Mouse (Mus musculus) heart, adult 18-20 months (tissue): ENCODE measurements at regions not wholly inside any gene's neighbourhood (a gene's known extent, or its start where the extent isn't known, plus 50 kb on each side); places are given as distances from the start of the nearest gene placed in this dataset.
"Not testable (repeated sequence)": the region's sequence is repeated elsewhere in the genome, so short reads cannot be mapped to it uniquely, and the experiment has no call there.

Source experiments
- DNase-seq, 2 experiments: peaks; one replicate each; pipeline ENCODE4 v3.0.0; 2021 to 2022; ENCODE audit warnings: mixed read lengths in 1 of 2

- DNase-seq = peak; percentile 44 to 52
Measured at GRCm38 (mm10) chr14:47921811-47922277, 198.8 kb upstream of the Peli2 start.

GRCm38 (mm10) chr14:47926416-47926815 is 194.2 kb upstream of the Peli2 start:
- DNase-seq = no peak

GRCm38 (mm10) chr14:47935401-47935800 is 185.2 kb upstream of the Peli2 start:
- no peak for DNase-seq

GRCm38 (mm10) chr14:47937081-47937651 is 183.5 kb upstream of the Peli2 start:
- DNase-seq = peak in 1 of 2 experiments; percentile 14

GRCm38 (mm10) chr14:47939781-47940590 is 180.6 kb upstream of the Peli2 start:
- DNase-seq = no peak

GRCm38 (mm10) chr14:47942671-47943070 is 178.0 kb upstream of the Peli2 start:
- no peak for DNase-seq

GRCm38 (mm10) chr14:47944595-47944994 is 176.0 kb upstream of the Peli2 start:
- DNase-seq = no peak

- DNase-seq = no peak
Measured at GRCm38 (mm10) chr14:47951041-47951440, 169.6 kb upstream of the Peli2 start.

- peak; percentile 27 to 73 for DNase-seq
Measured at GRCm38 (mm10) chr14:47958171-47958570, 162.5 kb upstream of the Peli2 start.

GRCm38 (mm10) chr14:47959366-47960280 is 161.0 kb upstream of the Peli2 start:
- peak; percentile 15 to 53 for DNase-seq

GRCm38 (mm10) chr14:47964806-47965205 is 155.8 kb upstream of the Peli2 start:
- not testable (repeated sequence) for DNase-seq

GRCm38 (mm10) chr14:47969871-47970270 is 150.8 kb upstream of the Peli2 start:
- no peak for DNase-seq

- not testable (repeated sequence) for DNase-seq
Measured at GRCm38 (mm10) chr14:47973161-47973560, 147.5 kb upstream of the Peli2 start.

GRCm38 (mm10) chr14:47982993-47983740 is 137.5 kb upstream of the Peli2 start:
- DNase-seq = peak in 1 of 2 experiments; percentile 12

- DNase-seq = peak; percentile 26 to 58
Measured at GRCm38 (mm10) chr14:47986483-47986882, 134.1 kb upstream of the Peli2 start.

GRCm38 (mm10) chr14:47986941-47987340 is 133.7 kb upstream of the Peli2 start:
- peak in 1 of 2 experiments; percentile 44 for DNase-seq

GRCm38 (mm10) chr14:47987392-47988075 is 133.1 kb upstream of the Peli2 start:
- peak; percentile 28 to 63 for DNase-seq

- DNase-seq = no peak
Measured at GRCm38 (mm10) chr14:47988131-47988530, 132.5 kb upstream of the Peli2 start.

GRCm38 (mm10) chr14:47989315-47989714 is 131.3 kb upstream of the Peli2 start:
- DNase-seq = no peak

- DNase-seq = no peak
Measured at GRCm38 (mm10) chr14:47990716-47991115, 129.9 kb upstream of the Peli2 start.

- no peak for DNase-seq
Measured at GRCm38 (mm10) chr14:47991546-47991945, 129.1 kb upstream of the Peli2 start.
